ENCODE assay signal across 8 mouse cellular contexts in genomic region chr3:54914845-54915642, GRCm38 (mm10). TPM values are rescaled to one million over a fixed set of nuclear protein-coding genes. Genes with fewer than 3 reads are reported as not detected.
DNase-seq lines count a peak whose midpoint lies in the region; ATAC-seq lines count a peak whose summit lies in the region.
"Had no signal": no experiment of that assay in that cellular context is flagged by ENCODE, and none has a peak within 500 bp of the region (broad histone marks: within the 10 kb centered on the region; RNA-seq: fewer than 3 reads in every experiment).

No protein-coding gene starts in this region.

- H3K4me2 ChIP-seq in lung, embryonic 16.5 days (ENCODE audit: low read depth, low read length) = peak overlapping the region; percentile 73
- H3K4me2 ChIP-seq in forebrain, embryonic 14.5 days (ENCODE audit: low read length) = peak overlapping the region; percentile 86
- peak overlapping the region; percentile 91 for H3K4me2 ChIP-seq in limb, embryonic 15.5 days
- H3K4me2 ChIP-seq in stomach, embryonic 16.5 days (ENCODE audit: low read depth, low read length) = peak overlapping the region; percentile 82

- peak overlapping the region; percentile 48 for H3K4me3 ChIP-seq in lung, embryonic 16.5 days (ENCODE audit: low read length)
- H3K4me3 ChIP-seq in forebrain, embryonic 14.5 days (ENCODE audit: low read depth, low read length) = peak overlapping the region; percentile 52
- H3K4me3 ChIP-seq in limb, embryonic 15.5 days = peak overlapping the region; percentile 43
- H3K4me3 ChIP-seq in stomach, embryonic 16.5 days (replicated peaks; ENCODE audit: low read length) = peak overlapping the region; percentile 49

- peaks cover 17% of the 10 kb centered on the region for H3K27me3 ChIP-seq in lung, embryonic 16.5 days (ENCODE audit: control insufficient read depth, insufficient read depth, low read depth, low read length)
- peaks cover 5% of the 10 kb centered on the region; the same call in 1 of the 2 replicates for H3K27me3 ChIP-seq in forebrain, embryonic 14.5 days (replicated peaks; ENCODE audit: control insufficient read depth, insufficient read depth, low read length)
- H3K27me3 ChIP-seq in limb, embryonic 15.5 days = peaks cover 46% of the 10 kb centered on the region
- H3K27me3 ChIP-seq in stomach, embryonic 16.5 days (ENCODE audit: control insufficient read depth, insufficient read depth, low read length) = peaks cover 10% of the 10 kb centered on the region

- no peak for DNase-seq in lung, postnatal 36 days
- DNase-seq in forebrain, embryonic 14.5 days (ENCODE audit: low spot score) = peak; percentile 29
- no peak for DNase-seq in gastrocnemius, postnatal 10 days
- no peak for DNase-seq in frontal cortex, postnatal 10 days (ENCODE audit: low spot score in 2 of 2)

- H3K27ac ChIP-seq in lung, embryonic 16.5 days (ENCODE audit: low read length) = no peak overlapping the region
- H3K27ac ChIP-seq in forebrain, embryonic 14.5 days (ENCODE audit: low read depth, low read length) = no peak overlapping the region
- no peak overlapping the region for H3K27ac ChIP-seq in limb, embryonic 15.5 days
- H3K27ac ChIP-seq in stomach, embryonic 16.5 days (ENCODE audit: low read length) = no peak overlapping the region

- peak overlapping the region; percentile 54 for H3K9ac ChIP-seq in lung, embryonic 16.5 days (ENCODE audit: low read length)
- H3K9ac ChIP-seq in forebrain, embryonic 14.5 days (ENCODE audit: low read length) = peak overlapping the region; percentile 68
- H3K9ac ChIP-seq in limb, embryonic 15.5 days = 0 out of 2 replicates have a peak overlapping the region, but pooled peaks have one; percentile 7
- peak overlapping the region; percentile 53; the same call in 1 of the 2 replicates for H3K9ac ChIP-seq in stomach, embryonic 16.5 days (ENCODE audit: low read length)

- H3K4me1 ChIP-seq in lung, embryonic 16.5 days (replicated peaks; ENCODE audit: control insufficient read depth, insufficient read depth, low read length) = peaks cover 6% of the 10 kb centered on the region; the same call in 1 of the 2 replicates
- H3K4me1 ChIP-seq in forebrain, embryonic 14.5 days (ENCODE audit: control insufficient read depth, insufficient read depth, low read length) = peaks cover 6% of the 10 kb centered on the region; the same call in 1 of the 2 replicates
- peaks cover 17% of the 10 kb centered on the region for H3K4me1 ChIP-seq in limb, embryonic 15.5 days
- peaks cover 6% of the 10 kb centered on the region; the same call in 1 of the 2 replicates for H3K4me1 ChIP-seq in stomach, embryonic 16.5 days (ENCODE audit: control insufficient read depth, insufficient read depth, low read length)

- H3K9me3 ChIP-seq in lung, embryonic 16.5 days (ENCODE audit: control insufficient read depth, low read length) = no peaks in the 10 kb centered on the region
- no peaks in the 10 kb centered on the region for H3K9me3 ChIP-seq in forebrain, embryonic 14.5 days (replicated peaks; ENCODE audit: control insufficient read depth, low read length)
- H3K9me3 ChIP-seq in limb, embryonic 15.5 days = no peaks in the 10 kb centered on the region
- H3K9me3 ChIP-seq in stomach, embryonic 16.5 days (replicated peaks; ENCODE audit: control insufficient read depth, low read length) = no peaks in the 10 kb centered on the region

- no peaks in the 10 kb centered on the region for H3K36me3 ChIP-seq in lung, embryonic 16.5 days (ENCODE audit: control insufficient read depth, insufficient read depth, low read length)
- H3K36me3 ChIP-seq in forebrain, embryonic 14.5 days (ENCODE audit: control insufficient read depth, insufficient read depth, low read length) = no peaks in the 10 kb centered on the region
- no peaks in the 10 kb centered on the region for H3K36me3 ChIP-seq in limb, embryonic 15.5 days
- no peaks in the 10 kb centered on the region for H3K36me3 ChIP-seq in stomach, embryonic 16.5 days (ENCODE audit: control insufficient read depth, insufficient read depth, low read length)

- peak; percentile 30; the same call in 1 of the 2 replicates for ATAC-seq in lung, embryonic 16.5 days (ENCODE audit: low read depth)
- ATAC-seq in forebrain, embryonic 14.5 days = peak; percentile 38
- 0 out of 2 replicates have a peak, but pooled peaks have one; percentile 14 for ATAC-seq in limb, embryonic 15.5 days (ENCODE audit: insufficient number of reproducible peaks, low FRiP score, low TSS enrichment, low read depth)
- no peak for ATAC-seq in stomach, embryonic 16.5 days (ENCODE audit: insufficient read depth, low FRiP score)

- 2% methylated on average over 31 of the region's 31 CpGs for WGBS in lung, embryonic 16.5 days
- WGBS in forebrain, embryonic 14.5 days = 3% methylated on average over 31 of the region's 31 CpGs
- WGBS in limb, embryonic 15.5 days = 1% methylated on average over 31 of the region's 31 CpGs
- 4% methylated on average over 31 of the region's 31 CpGs for WGBS in stomach, embryonic 16.5 days

RNA-seq across cellular contexts. Expression of gene Sertm1, which starts 0.6 kb away (rescaled TPM):
- not detected in 2 replicates for polyA plus RNA-seq in lung, embryonic 16.5 days (2015; fragmentation: Nextera tagmentation; extraction: Ambion mirVana)
- 1.4 and 1.5 TPM in 2 replicates for polyA plus RNA-seq in forebrain, embryonic 14.5 days (2014; fragmentation: Nextera tagmentation; extraction: Ambion mirVana)
- 0.05 and 0.09 TPM in 2 replicates for polyA plus RNA-seq in limb, embryonic 15.5 days (2015; fragmentation: Nextera tagmentation; extraction: Ambion mirVana)
- 0.10 TPM in 2 replicates for polyA plus RNA-seq in stomach, embryonic 16.5 days (2015; fragmentation: Nextera tagmentation; extraction: Ambion mirVana)
- under 1 TPM; 0.07 to 0.11 TPM for total RNA-seq in gastrocnemius, postnatal 10 days (2021)
- total RNA-seq: hematopoietic stem cell, adult 5-6 weeks had no signal

Comparison
In these comparisons a context has a peak if more than half of its experiments do, and no peak if none do; other contexts are left out.
1. H3K9ac ChIP-seq: peak in every context shown above with its lines; median percentile 68 in forebrain, embryonic 14.5 days; 54 in lung, embryonic 16.5 days; 53 in stomach, embryonic 16.5 days; 7 in limb, embryonic 15.5 days.